Mouse (Mus musculus) midbrain, embryonic 14.5 days (tissue): Measurements from ENCODE around the gene Mgp. TPM values are rescaled to one million over a fixed set of nuclear protein-coding genes. Genes with fewer than 3 reads are reported as not detected.
A peak's percentile ranks its signal among the peaks of the same experiment; 100 is the strongest.
"Not testable (repeated sequence)": the region's sequence is repeated elsewhere in the genome, so short reads cannot be mapped to it uniquely, and the experiment has no call there.

Experiments used
- ATAC-seq: fragments of 200-750 bp; cut with Nextera tagmentation; 2 replicates; pipeline ENCODE4 v1.8.0; 2017; ENCODE audit warnings: moderate number of reproducible peaks, moderate library complexity; ENCODE audit not compliant: low FRiP score, low TSS enrichment
- DNase-seq: peaks from one replicate; pipeline ENCODE4 v3.0.0-alpha.2; 2015
- H3K27ac ChIP-seq: fragments of 300-500 bp; sonication (generic); replicated peaks from 2 replicates; pipeline ENCODE4 v1.5.1; 2014; ENCODE audit warnings: mild to moderate bottlenecking, low read depth, low read length, moderate library complexity
- H3K27me3 ChIP-seq: fragments of 300-500 bp; sonication (generic); 2 replicates; pipeline ENCODE4 v1.6.1; 2014; ENCODE audit warnings: low read length, control low read depth, mixed read lengths; ENCODE audit not compliant: control insufficient read depth, insufficient read depth
- H3K36me3 ChIP-seq: fragments of 300-500 bp; sonication (generic); 2 replicates; pipeline ENCODE4 v1.6.1; 2014; ENCODE audit warnings: low read length, control low read depth; ENCODE audit not compliant: control insufficient read depth, insufficient read depth
- H3K4me1 ChIP-seq: fragments of 300-500 bp; sonication (generic); 2 replicates; pipeline ENCODE4 v1.6.1; 2014; ENCODE audit warnings: mild to moderate bottlenecking, antibody characterized with exemption, low read length, control low read depth; ENCODE audit not compliant: control insufficient read depth, insufficient read depth
- H3K4me2 ChIP-seq: fragments of 300-500 bp; sonication (generic); 2 replicates; pipeline ENCODE4 v1.6.1; 2014; ENCODE audit warnings: mild to moderate bottlenecking, low read length, moderate library complexity
- H3K4me3 ChIP-seq: fragments of 300-500 bp; sonication (generic); replicated peaks from 2 replicates; pipeline ENCODE4 v1.5.1; 2014; ENCODE audit warnings: low read depth, low read length
- H3K9ac ChIP-seq: fragments of 300-500 bp; sonication (generic); replicated peaks from 2 replicates; pipeline ENCODE4 v1.6.1; 2014; ENCODE audit warnings: mild to moderate bottlenecking, low read length, moderate library complexity
- H3K9me3 ChIP-seq: fragments of 300-500 bp; sonication (generic); 2 replicates; pipeline ENCODE4 v1.6.1; 2016; ENCODE audit warnings: low read length, control low read depth, mixed read lengths; ENCODE audit not compliant: control insufficient read depth
- WGBS: fragments of 180-500 bp; shearing (Covaris S2); extraction: QIAGEN DNeasy Blood & Tissue Kit; methylation state at CpG from one replicate; pipeline ENCODE4 v1.1.7; 2014; 5-methylcytosine and 5-hydroxymethylcytosine counted together
- polyA plus RNA-seq: library from polyadenylated mRNA; unstranded; fragments of >200 nt; fragmentation: Nextera tagmentation; extraction: Ambion mirVana; gene quantifications from 2 replicates; pipeline ENCODE4 v1.2.1, GENCODE M21; 2014

Gene Mgp
- polyA plus RNA-seq, 1 experiment from 2014 or later = 3.5 TPM

DNA sequence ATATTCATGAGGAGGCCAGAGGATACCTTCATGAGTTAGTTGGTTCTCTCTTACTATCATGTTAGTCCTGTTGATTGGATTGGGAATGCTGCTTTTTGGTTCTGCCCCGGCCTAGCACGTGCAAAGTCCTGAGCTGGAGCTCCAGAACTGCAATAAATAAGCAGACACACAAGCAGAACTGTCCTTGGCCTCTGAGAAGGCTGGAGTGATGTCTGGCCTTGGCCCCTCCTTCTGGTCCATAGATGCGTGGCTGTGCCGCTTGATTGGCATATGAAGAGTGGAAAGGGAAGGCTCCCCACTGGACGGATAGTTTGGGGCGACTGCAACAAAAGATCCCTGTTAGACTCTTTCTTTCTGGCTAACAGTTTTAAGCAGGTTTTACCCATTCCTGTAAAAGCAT lies 13.4 kb upstream of the Mgp start:
- no peak overlapping the region for H3K9ac ChIP-seq
- no peak overlapping the region for H3K4me2 ChIP-seq
- no peaks in the 10 kb centered on the region for H3K36me3 ChIP-seq
- H3K4me1 ChIP-seq = no peaks in the 10 kb centered on the region
- no peak overlapping the region for H3K4me3 ChIP-seq
- no peaks in the 10 kb centered on the region for H3K27me3 ChIP-seq
- DNase-seq (no peak), ATAC-seq (no peak)
- 82% methylated on average over 6 of the region's 6 CpGs for WGBS
- H3K9me3 ChIP-seq = no peaks in the 10 kb centered on the region
- no peak overlapping the region for H3K27ac ChIP-seq

DNA sequence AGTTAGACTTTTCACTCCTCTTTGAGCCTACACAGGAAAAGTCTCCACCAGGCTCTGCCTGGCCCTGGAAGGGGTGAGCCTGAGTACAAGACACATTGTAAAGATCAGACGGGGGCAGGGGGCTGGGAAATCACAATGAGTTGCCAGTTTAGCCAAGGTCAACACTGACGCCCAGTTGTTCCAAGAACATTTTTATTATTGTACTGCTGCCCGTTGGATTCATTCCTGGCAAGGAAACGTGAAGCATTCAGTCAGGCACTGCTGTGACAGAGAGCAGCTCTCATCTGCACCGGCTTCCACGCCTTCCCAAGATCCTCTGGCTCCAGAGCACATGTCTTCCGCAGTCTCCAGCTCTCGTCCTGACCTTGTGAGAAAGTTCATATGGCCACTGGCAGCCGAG lies 12.2 kb upstream of the Mgp start:
- Histone ChIP-seq H3K27ac (no peak overlapping the region), H3K4me3 (no peak overlapping the region), H3K4me2 (no peak overlapping the region), H3K27me3 (no peaks in the 10 kb centered on the region), H3K36me3 (no peaks in the 10 kb centered on the region), H3K4me1 (no peaks in the 10 kb centered on the region), H3K9me3 (no peaks in the 10 kb centered on the region), H3K9ac (no peak overlapping the region)
- WGBS = 85% methylated on average over 9 of the region's 9 CpGs
- ATAC-seq = no peak
- DNase-seq = no peak

DNA sequence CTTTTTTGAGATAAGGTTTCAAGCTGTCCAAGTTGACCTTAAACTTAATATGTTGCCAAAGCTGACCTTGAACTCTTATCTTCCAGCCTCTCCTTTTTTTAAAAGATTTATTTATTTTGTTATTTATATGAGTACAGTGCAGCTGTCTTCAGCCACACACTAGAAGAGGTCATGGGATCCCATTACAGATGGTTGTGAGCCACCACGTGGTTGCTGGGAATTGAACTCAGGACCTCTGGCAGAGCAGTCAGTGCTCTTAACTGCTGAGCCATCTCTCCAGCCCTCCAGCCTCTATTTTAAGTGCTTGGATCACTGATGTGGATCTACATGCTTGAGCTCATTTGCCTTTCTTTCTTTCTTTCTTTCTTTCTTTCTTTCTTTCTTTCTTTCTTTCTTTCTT lies 9.1 kb upstream of the Mgp start:
- not testable (repeated sequence) for H3K4me3 ChIP-seq, H3K36me3 ChIP-seq, ATAC-seq, H3K4me1 ChIP-seq, H3K27me3 ChIP-seq, H3K9ac ChIP-seq, DNase-seq, H3K9me3 ChIP-seq, H3K4me2 ChIP-seq, H3K27ac ChIP-seq
- WGBS = 54% methylated on average over 1 of the region's 1 CpGs

DNA sequence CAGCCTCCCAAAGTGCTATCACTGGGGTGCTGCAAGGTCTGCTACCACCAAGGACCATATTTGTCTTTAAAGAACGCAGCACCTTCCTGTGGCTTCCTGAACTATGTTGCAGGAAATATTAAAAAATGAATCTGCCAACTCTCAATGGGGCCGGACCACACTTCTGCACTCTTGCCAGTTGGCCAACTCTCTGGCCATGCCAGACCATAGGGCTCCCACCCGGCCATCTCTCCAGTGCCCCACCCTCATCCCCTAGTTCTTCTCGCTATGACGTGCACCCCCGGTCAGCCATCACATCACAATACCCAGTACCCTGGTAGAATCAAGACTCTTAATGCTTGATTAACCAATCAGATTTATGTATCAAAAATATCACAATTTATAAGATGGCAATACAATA lies 8.3 kb upstream of the Mgp start:
- DNase-seq (no peak), ATAC-seq (no peak)
- Histone ChIP-seq H3K4me2 (no peak overlapping the region), H3K9me3 (no peaks in the 10 kb centered on the region), H3K4me1 (no peaks in the 10 kb centered on the region), H3K36me3 (no peaks in the 10 kb centered on the region), H3K27ac (no peak overlapping the region), H3K27me3 (no peaks in the 10 kb centered on the region), H3K4me3 (no peak overlapping the region), H3K9ac (no peak overlapping the region)
- WGBS = 92% methylated on average over 6 of the region's 6 CpGs

DNA sequence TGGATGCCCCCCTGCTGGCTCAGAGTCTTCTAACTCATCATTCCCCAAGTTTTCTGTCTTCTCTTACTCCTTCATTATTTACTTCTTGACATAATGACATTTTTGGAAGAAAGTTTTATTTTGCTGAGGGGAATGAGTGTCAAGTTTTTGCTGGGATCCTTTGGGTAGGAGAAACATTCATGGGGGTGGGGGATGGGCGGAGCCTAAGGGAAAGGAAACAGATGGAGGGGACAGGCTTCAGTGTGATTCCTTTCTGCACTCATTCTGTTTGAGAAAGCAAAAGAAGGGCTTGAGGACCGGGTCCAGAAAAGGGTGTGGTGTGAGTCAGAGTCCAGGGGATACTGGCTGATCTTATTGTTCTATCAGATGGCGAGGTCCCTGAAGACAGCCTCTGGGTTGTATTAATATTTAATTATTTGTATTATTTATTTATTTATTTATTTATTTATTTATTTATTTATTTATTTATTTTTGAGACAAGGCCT lies 7.8 kb upstream of the Mgp start:
- H3K4me3 ChIP-seq = no peak overlapping the region
- no peak overlapping the region for H3K4me2 ChIP-seq
- DNase-seq (no peak), ATAC-seq (no peak)
- H3K27me3 ChIP-seq = no peaks in the 10 kb centered on the region
- no peaks in the 10 kb centered on the region for H3K4me1 ChIP-seq
- H3K36me3 ChIP-seq = no peaks in the 10 kb centered on the region
- no peak overlapping the region for H3K9ac ChIP-seq
- 85% methylated on average over 3 of the region's 3 CpGs for WGBS
- no peak overlapping the region for H3K27ac ChIP-seq
- H3K9me3 ChIP-seq = no peaks in the 10 kb centered on the region

DNA sequence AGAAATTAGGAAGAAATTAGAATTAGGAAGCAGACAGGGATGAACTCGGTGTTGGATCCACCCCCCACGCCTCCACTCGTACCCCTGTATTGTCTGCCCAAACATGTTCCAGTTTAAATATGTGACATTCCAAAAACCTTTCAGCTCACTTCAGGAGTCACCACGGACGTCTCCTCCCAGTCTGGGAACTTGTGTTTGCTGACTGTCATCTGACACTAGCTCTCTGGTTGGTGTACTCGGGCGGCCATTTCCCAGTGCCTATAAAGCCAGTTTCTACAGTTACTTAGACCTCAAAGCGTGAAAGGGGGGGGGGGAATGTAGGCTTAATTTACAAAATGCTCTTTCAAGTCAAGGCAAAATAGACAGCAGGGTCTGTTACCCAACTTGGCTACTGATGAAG lies 6.1 kb upstream of the Mgp start:
- Histone ChIP-seq H3K9me3 (no peaks in the 10 kb centered on the region), H3K4me3 (no peak overlapping the region), H3K9ac (no peak overlapping the region), H3K27me3 (no peaks in the 10 kb centered on the region), H3K36me3 (no peaks in the 10 kb centered on the region), H3K4me2 (no peak overlapping the region), H3K27ac (no peak overlapping the region), H3K4me1 (no peaks in the 10 kb centered on the region)
- DNase-seq (no peak), ATAC-seq (no peak)
- WGBS = 82% methylated on average over 8 of the region's 8 CpGs

DNA sequence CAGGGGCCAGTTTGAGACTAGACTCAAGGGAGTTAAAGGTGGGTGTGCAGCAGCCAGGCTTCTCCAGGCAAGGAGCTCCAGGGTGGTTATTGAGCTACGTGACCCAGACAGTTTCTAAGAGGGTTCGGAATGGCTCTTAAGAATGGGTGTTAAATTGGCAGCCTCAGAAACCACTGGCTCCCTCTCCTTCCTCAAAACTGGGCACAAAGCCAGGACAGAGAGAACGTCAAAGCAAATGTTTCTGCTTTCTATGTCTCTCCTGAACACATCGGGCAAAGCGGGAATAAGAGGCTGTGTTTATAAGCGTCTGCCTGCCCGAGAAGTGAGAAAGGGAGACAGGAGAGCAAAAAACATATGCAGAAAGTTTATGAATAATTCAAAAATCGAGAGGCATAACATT lies 1.0 kb downstream of the Mgp start:
- H3K36me3 ChIP-seq = no peaks in the 10 kb centered on the region
- no peak overlapping the region for H3K9ac ChIP-seq
- DNase-seq (peak; percentile 59), ATAC-seq (no peak)
- 50% methylated on average over 8 of the region's 8 CpGs for WGBS
- no peak overlapping the region for H3K27ac ChIP-seq
- no peak overlapping the region for H3K4me3 ChIP-seq
- 0 out of 2 replicates have a peak overlapping the region, but pooled peaks have one; percentile 2 for H3K4me2 ChIP-seq
- no peaks in the 10 kb centered on the region for H3K9me3 ChIP-seq
- no peaks in the 10 kb centered on the region for H3K4me1 ChIP-seq
- no peaks in the 10 kb centered on the region for H3K27me3 ChIP-seq

DNA sequence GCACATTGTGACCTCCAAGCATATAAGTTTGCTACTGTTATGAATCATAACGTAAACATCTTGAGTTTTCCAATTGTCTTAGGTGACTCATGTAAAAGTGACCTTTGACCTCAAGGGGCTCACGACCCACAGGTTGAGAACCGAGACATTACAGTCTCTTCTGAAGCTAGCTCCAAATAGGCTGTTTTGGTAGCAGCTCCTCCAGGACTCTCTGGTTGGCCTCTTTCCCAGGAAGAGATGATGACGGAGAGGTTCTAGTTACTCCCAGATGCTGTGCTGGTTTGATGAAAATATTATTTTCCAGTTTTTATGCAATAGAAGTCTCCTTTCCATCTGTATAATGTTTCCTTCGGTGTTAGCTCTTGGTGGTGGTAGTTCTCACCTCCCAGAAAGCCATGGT lies 6.7 kb downstream of the Mgp start:
- no peaks in the 10 kb centered on the region for H3K4me1 ChIP-seq
- no peak overlapping the region for H3K4me2 ChIP-seq
- ATAC-seq = no peak
- no peak overlapping the region for H3K4me3 ChIP-seq
- H3K27ac ChIP-seq = no peak overlapping the region
- H3K9me3 ChIP-seq = no peaks in the 10 kb centered on the region
- no peak for DNase-seq
- WGBS = 84% methylated on average over 5 of the region's 5 CpGs
- H3K36me3 ChIP-seq = no peaks in the 10 kb centered on the region
- no peaks in the 10 kb centered on the region for H3K27me3 ChIP-seq
- H3K9ac ChIP-seq = no peak overlapping the region

DNA sequence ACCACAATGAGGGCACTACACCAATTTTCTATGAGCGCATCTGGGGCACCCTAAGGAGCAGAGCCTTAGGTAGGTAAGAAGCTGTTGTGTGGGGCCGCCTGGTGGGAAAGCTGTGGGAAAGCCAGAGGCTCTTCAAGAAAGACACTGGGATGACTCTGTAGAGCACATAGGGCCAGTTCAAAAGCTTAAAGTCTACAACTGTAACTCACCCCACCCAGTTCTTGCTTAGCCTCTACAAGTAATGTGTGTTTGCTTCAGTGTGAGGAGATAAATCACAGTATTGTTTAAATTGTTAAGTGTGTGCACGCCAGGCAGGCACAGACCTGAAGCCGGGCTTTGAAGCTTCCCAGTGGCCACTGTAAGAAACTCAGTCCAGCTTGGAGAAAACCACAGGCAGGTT lies 9.5 kb downstream of the Mgp start:
- no peak for DNase-seq
- no peak overlapping the region for H3K4me2 ChIP-seq
- ATAC-seq = no peak
- no peaks in the 10 kb centered on the region for H3K27me3 ChIP-seq
- no peaks in the 10 kb centered on the region for H3K9me3 ChIP-seq
- no peak overlapping the region for H3K27ac ChIP-seq
- H3K4me1 ChIP-seq = no peaks in the 10 kb centered on the region
- WGBS = 82% methylated on average over 4 of the region's 4 CpGs
- no peaks in the 10 kb centered on the region for H3K36me3 ChIP-seq
- H3K4me3 ChIP-seq = no peak overlapping the region
- H3K9ac ChIP-seq = no peak overlapping the region
